Mouse (Mus musculus) forebrain, embryonic 13.5 days (tissue): ENCODE results near the gene Unc79. TPM values are rescaled to one million over a fixed set of nuclear protein-coding genes. Genes with fewer than 3 reads are reported as not detected.
A peak's percentile ranks its signal among the peaks of the same experiment; 100 is the strongest.

Source experiments
- ATAC-seq: fragments of 200-750 bp; cut with Nextera tagmentation; 2 replicates; pipeline ENCODE4 v1.8.0; 2017
- H3K27ac ChIP-seq: fragments of 300-500 bp; sonication (generic); 2 replicates; pipeline ENCODE4 v1.5.1; 2015; ENCODE audit warnings: inconsistent platforms, mild to moderate bottlenecking, moderate library complexity
- H3K27me3 ChIP-seq: fragments of 300-500 bp; sonication (generic); 2 replicates; pipeline ENCODE4 v1.6.1; 2015; ENCODE audit warnings: mild to moderate bottlenecking, inconsistent platforms
- H3K36me3 ChIP-seq: fragments of 300-500 bp; sonication (generic); 2 replicates; pipeline ENCODE4 v1.6.1; 2015; ENCODE audit warnings: mild to moderate bottlenecking, inconsistent platforms; ENCODE audit not compliant: poor library complexity, severe bottlenecking
- H3K4me1 ChIP-seq: fragments of 300-500 bp; sonication (generic); 2 replicates; pipeline ENCODE4 v1.6.1; 2015; ENCODE audit warnings: inconsistent platforms
- H3K4me2 ChIP-seq: fragments of 300-500 bp; sonication (generic); 2 replicates; pipeline ENCODE4 v1.6.1; 2015; ENCODE audit warnings: inconsistent platforms, mild to moderate bottlenecking, moderate library complexity
- H3K4me3 ChIP-seq: fragments of 300-500 bp; sonication (generic); 2 replicates; pipeline ENCODE4 v1.5.1; 2015; ENCODE audit warnings: mild to moderate bottlenecking, inconsistent platforms
- H3K9ac ChIP-seq: fragments of 300-500 bp; sonication (generic); 2 replicates; pipeline ENCODE4 v1.6.1; 2015; ENCODE audit warnings: mild to moderate bottlenecking, inconsistent platforms
- H3K9me3 ChIP-seq: fragments of 300-500 bp; sonication (generic); replicated peaks from 2 replicates; pipeline ENCODE4 v1.6.1; 2016; ENCODE audit warnings: inconsistent platforms
- WGBS: fragments of 180-500 bp; shearing (Covaris S2); methylation state at CpG from one replicate; pipeline ENCODE4 v1.1.7; 2015; 5-methylcytosine and 5-hydroxymethylcytosine counted together
- polyA plus RNA-seq: library from polyadenylated mRNA; unstranded; fragments of >200 nt; fragmentation: Nextera tagmentation; extraction: Ambion mirVana; gene quantifications from 2 replicates; pipeline ENCODE4 v1.2.1, GENCODE M21; 2015

Unc79 gene
- polyA plus RNA-seq, 1 experiment from 2014 or later, result 5.3 TPM

GRCm38 (mm10) chr12:103183057-103183456 lies 234.4 kb downstream of the Unc79 start:
- WGBS, result 30% methylated on average over 7 of the region's 7 CpGs
- Histone ChIP-seq H3K4me3 (no peak overlapping the region), H3K27me3 (no peaks in the 10 kb centered on the region), H3K9me3 (no peaks in the 10 kb centered on the region), H3K36me3 (peaks cover 11% of the 10 kb centered on the region), H3K4me2 (no peak overlapping the region), H3K27ac (no peak overlapping the region), H3K4me1 (peaks cover 3% of the 10 kb centered on the region; the same call in 1 of the 2 replicates), H3K9ac (no peak overlapping the region)
- ATAC-seq, result peak; percentile 53; the same call in 1 of the 2 replicates

GRCm38 (mm10) chr12:103187020-103187419 lies 238.4 kb downstream of the Unc79 start:
- Histone ChIP-seq H3K9ac (no peak overlapping the region), H3K4me1 (peaks cover 3% of the 10 kb centered on the region; the same call in 1 of the 2 replicates), H3K4me2 (no peak overlapping the region), H3K27me3 (no peaks in the 10 kb centered on the region), H3K27ac (no peak overlapping the region), H3K4me3 (no peak overlapping the region), H3K9me3 (no peaks in the 10 kb centered on the region), H3K36me3 (peaks cover 10% of the 10 kb centered on the region)
- WGBS, result 87% methylated on average over 7 of the region's 7 CpGs
- no peak for ATAC-seq

- Histone ChIP-seq H3K4me1 (no peaks in the 10 kb centered on the region), H3K27me3 (no peaks in the 10 kb centered on the region), H3K27ac (no peak overlapping the region), H3K9me3 (no peaks in the 10 kb centered on the region), H3K4me2 (no peak overlapping the region), H3K36me3 (peaks cover 8% of the 10 kb centered on the region), H3K4me3 (no peak overlapping the region), H3K9ac (no peak overlapping the region)
- 51% methylated on average over 8 of the region's 8 CpGs for WGBS
- no peak for ATAC-seq
Observed at GRCm38 (mm10) chr12:103188223-103188622, 239.6 kb downstream of the Unc79 start.

GRCm38 (mm10) chr12:103189771-103190170 lies 241.1 kb downstream of the Unc79 start:
- peak; percentile 39; the same call in 1 of the 2 replicates for ATAC-seq
- Histone ChIP-seq H3K4me1 (no peaks in the 10 kb centered on the region), H3K4me3 (no peak overlapping the region), H3K27ac (no peak overlapping the region), H3K9ac (no peak overlapping the region), H3K27me3 (no peaks in the 10 kb centered on the region), H3K4me2 (no peak overlapping the region), H3K9me3 (no peaks in the 10 kb centered on the region), H3K36me3 (peaks cover 8% of the 10 kb centered on the region)
- 84% methylated on average over 12 of the region's 12 CpGs for WGBS

- no peaks in the 10 kb centered on the region for H3K4me1 ChIP-seq
- WGBS, result 75% methylated on average over 5 of the region's 5 CpGs
- ATAC-seq, result no peak
- no peaks in the 10 kb centered on the region for H3K9me3 ChIP-seq
- no peak overlapping the region for H3K9ac ChIP-seq
- H3K36me3 ChIP-seq, result no peaks in the 10 kb centered on the region
- no peak overlapping the region for H3K4me3 ChIP-seq
- H3K27me3 ChIP-seq, result no peaks in the 10 kb centered on the region
- no peak overlapping the region for H3K4me2 ChIP-seq
- no peak overlapping the region for H3K27ac ChIP-seq
Observed at GRCm38 (mm10) chr12:103192996-103193395, 244.3 kb downstream of the Unc79 start.

- Histone ChIP-seq H3K9me3 (no peaks in the 10 kb centered on the region), H3K27me3 (no peaks in the 10 kb centered on the region), H3K4me1 (peaks cover 13% of the 10 kb centered on the region), H3K4me3 (no peak overlapping the region), H3K36me3 (no peaks in the 10 kb centered on the region), H3K27ac (no peak overlapping the region; the same call in 1 of the 2 replicates), H3K9ac (no peak overlapping the region), H3K4me2 (no peak overlapping the region)
- WGBS, result 21% methylated on average over 11 of the region's 11 CpGs
- peak; percentile 76 for ATAC-seq
Observed at GRCm38 (mm10) chr12:103202592-103203544, 254.2 kb downstream of the Unc79 start.

- Histone ChIP-seq H3K4me3 (no peak overlapping the region), H3K36me3 (no peaks in the 10 kb centered on the region), H3K4me1 (peaks cover 13% of the 10 kb centered on the region), H3K27me3 (no peaks in the 10 kb centered on the region), H3K9me3 (no peaks in the 10 kb centered on the region), H3K9ac (no peak overlapping the region), H3K4me2 (no peak overlapping the region), H3K27ac (no peak overlapping the region)
- 72% methylated on average over 7 of the region's 7 CpGs for WGBS
- no peak for ATAC-seq
Observed at GRCm38 (mm10) chr12:103205561-103205960, 256.9 kb downstream of the Unc79 start.

GRCm38 (mm10) chr12:103209581-103209980 lies 260.9 kb downstream of the Unc79 start:
- Histone ChIP-seq H3K36me3 (no peaks in the 10 kb centered on the region), H3K4me1 (peaks cover 12% of the 10 kb centered on the region), H3K9ac (no peak overlapping the region), H3K9me3 (no peaks in the 10 kb centered on the region), H3K4me3 (no peak overlapping the region), H3K27ac (no peak overlapping the region), H3K4me2 (no peak overlapping the region), H3K27me3 (no peaks in the 10 kb centered on the region)
- WGBS, result 89% methylated on average over 7 of the region's 7 CpGs
- no peak for ATAC-seq

GRCm38 (mm10) chr12:103211078-103211477 lies 262.4 kb downstream of the Unc79 start:
- Histone ChIP-seq H3K27me3 (no peaks in the 10 kb centered on the region), H3K4me3 (no peak overlapping the region), H3K36me3 (no peaks in the 10 kb centered on the region), H3K4me1 (peaks cover 20% of the 10 kb centered on the region), H3K27ac (no peak overlapping the region), H3K9me3 (no peaks in the 10 kb centered on the region), H3K9ac (no peak overlapping the region), H3K4me2 (no peak overlapping the region)
- WGBS, result 63% methylated on average over 5 of the region's 5 CpGs
- no peak for ATAC-seq

GRCm38 (mm10) chr12:103213591-103213990 lies 264.9 kb downstream of the Unc79 start:
- no peak overlapping the region for H3K4me2 ChIP-seq
- peaks cover 20% of the 10 kb centered on the region for H3K4me1 ChIP-seq
- no peak overlapping the region for H3K27ac ChIP-seq
- no peaks in the 10 kb centered on the region for H3K27me3 ChIP-seq
- no peaks in the 10 kb centered on the region for H3K9me3 ChIP-seq
- H3K9ac ChIP-seq, result no peak overlapping the region
- no peak overlapping the region for H3K4me3 ChIP-seq
- WGBS, result 90% methylated on average over 2 of the region's 2 CpGs
- ATAC-seq, result no peak
- H3K36me3 ChIP-seq, result no peaks in the 10 kb centered on the region

GRCm38 (mm10) chr12:103214270-103214669 lies 265.6 kb downstream of the Unc79 start:
- Histone ChIP-seq H3K27me3 (no peaks in the 10 kb centered on the region), H3K4me3 (no peak overlapping the region), H3K27ac (peak overlapping the region; percentile 35), H3K9me3 (no peaks in the 10 kb centered on the region), H3K9ac (no peak overlapping the region), H3K4me2 (no peak overlapping the region), H3K36me3 (no peaks in the 10 kb centered on the region), H3K4me1 (peaks cover 20% of the 10 kb centered on the region)
- peak; percentile 87 for ATAC-seq
- WGBS, result 20% methylated on average over 10 of the region's 10 CpGs

- ATAC-seq, result peak; percentile 60
- Histone ChIP-seq H3K4me3 (no peak overlapping the region), H3K9me3 (no peaks in the 10 kb centered on the region), H3K27ac (peak overlapping the region; percentile 35), H3K36me3 (no peaks in the 10 kb centered on the region), H3K27me3 (no peaks in the 10 kb centered on the region), H3K4me2 (no peak overlapping the region), H3K9ac (no peak overlapping the region), H3K4me1 (peaks cover 20% of the 10 kb centered on the region)
- 91% methylated on average over 2 of the region's 2 CpGs for WGBS
Observed at GRCm38 (mm10) chr12:103214797-103215196, 266.1 kb downstream of the Unc79 start.
